In genomic region chr2:157635670-157636069, GRCm38 (mm10) we compare ENCODE assay signal across 8 mouse cellular contexts.
DNase-seq lines count a peak whose midpoint lies in the region; TF ChIP-seq lines count a peak whose summit lies in the region.

No protein-coding gene starts in this region.

- TF ChIP-seq POLR2A in bone marrow macrophage, adult 2 months (IDR thresholded peaks at IDR 0.05; ENCODE audit: borderline replicate concordance, low read depth, low read length): no peak

- intact Hi-C loops in heart, postnatal 25 days (cut with DNase I): loop anchor here (1.0 to 10.0 kb wide), 3 partner anchors 307 to 709 kb away; no protein-coding TSS in a partner anchor

- TF ChIP-seq CTCF in bone marrow macrophage, adult 2 months (IDR thresholded peaks at IDR 0.05; ENCODE audit: low read depth, low read length): peak; percentile 84

- DNase-seq in ES-CJ7 (ENCODE audit: low read depth, low spot score): peak; percentile 77
- peak; percentile 35 for DNase-seq in fibroblast of lung, adult 2 months (ENCODE audit: low read depth)
- peak; percentile 43 for DNase-seq in heart, postnatal 25 days (ENCODE audit: low spot score)
- DNase-seq in layer of hippocampus, adult 8-10 months (ENCODE audit: low spot score in 2 of 2): peak; percentile 78 to 93
- peak; percentile 90 for DNase-seq in lung, postnatal 14 days
- peak; percentile 84 for DNase-seq in right cerebral cortex, adult 18-20 months
- peak; percentile 57 for DNase-seq in yolk sac, embryonic 10.5 days (ENCODE audit: low spot score)

- H3K4me1 ChIP-seq in bone marrow macrophage, adult 2 months (ENCODE audit: control insufficient read depth, insufficient read depth, low read length): no peaks in the 10 kb centered on the region; the same call in 1 of the 2 replicates

- no peak overlapping the region for H3K27ac ChIP-seq in bone marrow macrophage, adult 2 months (ENCODE audit: insufficient read depth, low read depth, low read length)

- no peak overlapping the region for H3K4me3 ChIP-seq in bone marrow macrophage, adult 2 months (ENCODE audit: insufficient read depth, low read length)

Comparison
In these comparisons a context has a peak if more than half of its experiments do, and no peak if none do; other contexts are left out.
1. DNase-seq: peak in every context shown above with its lines; median percentile 90 in lung, postnatal 14 days; 86 in layer of hippocampus, adult 8-10 months; 84 in right cerebral cortex, adult 18-20 months; 77 in ES-CJ7; 57 in yolk sac, embryonic 10.5 days; 43 in heart, postnatal 25 days; 35 in fibroblast of lung, adult 2 months.